Mouse (Mus musculus) thymus, postnatal 25 days (tissue): ENCODE measurements around the gene Ush2a.

ENCODE experiments used
- DNase-seq: peaks from one replicate; pipeline ENCODE4 v3.0.0; 2022

The Ush2a gene

GRCm38 (mm10) chr1:188551802-188552201 is 290.0 kb downstream of the Ush2a start:
- DNase-seq: no peak

GRCm38 (mm10) chr1:188558911-188559310 is 297.1 kb downstream of the Ush2a start:
- DNase-seq: no peak

- no peak for DNase-seq
These were observed 304.4 kb downstream of the Ush2a start for GRCm38 (mm10) chr1:188566229-188566628.

- no peak for DNase-seq
These were observed 305.7 kb downstream of the Ush2a start for GRCm38 (mm10) chr1:188567486-188567885.

- DNase-seq: no peak
These were observed 306.6 kb downstream of the Ush2a start for GRCm38 (mm10) chr1:188568295-188568961.

- no peak for DNase-seq
These were observed 314.5 kb downstream of the Ush2a start for GRCm38 (mm10) chr1:188576246-188576747.

GRCm38 (mm10) chr1:188577376-188577775 is 315.6 kb downstream of the Ush2a start:
- DNase-seq: no peak

- no peak for DNase-seq
These were observed 319.3 kb downstream of the Ush2a start for GRCm38 (mm10) chr1:188581136-188581535.

- DNase-seq: no peak
These were observed 333.4 kb downstream of the Ush2a start for GRCm38 (mm10) chr1:188595251-188595650.

- DNase-seq: no peak
These were observed 336.2 kb downstream of the Ush2a start for GRCm38 (mm10) chr1:188598052-188598451.

GRCm38 (mm10) chr1:188599134-188599533 is 337.3 kb downstream of the Ush2a start:
- no peak for DNase-seq

GRCm38 (mm10) chr1:188606450-188606849 is 344.6 kb downstream of the Ush2a start:
- DNase-seq: no peak

- DNase-seq: no peak
These were observed 354.7 kb downstream of the Ush2a start for GRCm38 (mm10) chr1:188616547-188616946.

GRCm38 (mm10) chr1:188633736-188634135 is 371.9 kb downstream of the Ush2a start:
- DNase-seq: no peak

GRCm38 (mm10) chr1:188639666-188640065 is 377.8 kb downstream of the Ush2a start:
- DNase-seq: no peak

GRCm38 (mm10) chr1:188643156-188643555 is 381.3 kb downstream of the Ush2a start:
- DNase-seq: no peak

GRCm38 (mm10) chr1:188653001-188653400 is 391.2 kb downstream of the Ush2a start:
- no peak for DNase-seq

GRCm38 (mm10) chr1:188656121-188656520 is 394.3 kb downstream of the Ush2a start:
- DNase-seq: no peak

GRCm38 (mm10) chr1:188659159-188659558 is 397.3 kb downstream of the Ush2a start:
- no peak for DNase-seq

- DNase-seq: no peak
These were observed 398.5 kb downstream of the Ush2a start for GRCm38 (mm10) chr1:188660339-188660738.

GRCm38 (mm10) chr1:188660882-188661281 is 399.1 kb downstream of the Ush2a start:
- DNase-seq: no peak

GRCm38 (mm10) chr1:188667460-188667859 is 405.6 kb downstream of the Ush2a start:
- no peak for DNase-seq

GRCm38 (mm10) chr1:188668513-188668912 is 406.7 kb downstream of the Ush2a start:
- no peak for DNase-seq

- no peak for DNase-seq
These were observed 411.0 kb downstream of the Ush2a start for GRCm38 (mm10) chr1:188672871-188673270.
